Mouse (Mus musculus) midbrain, embryonic 10.5 days (tissue): Measurements from ENCODE around the gene Clic6. TPM values are rescaled to one million over a fixed set of nuclear protein-coding genes. Genes with fewer than 3 reads are reported as not detected.
A peak's percentile ranks its signal among the peaks of the same experiment; 100 is the strongest.
"Not testable (repeated sequence)": the region's sequence is repeated elsewhere in the genome, so short reads cannot be mapped to it uniquely, and the experiment has no call there.

Source experiments
- DNase-seq: peaks from one replicate; pipeline ENCODE4 v3.0.0-alpha.2; 2017; ENCODE audit warnings: low spot score
- H3K27ac ChIP-seq: fragments of 300-500 bp; sonication (generic); replicated peaks from 2 replicates; pipeline ENCODE4 v1.5.1; 2016; ENCODE audit warnings: mild to moderate bottlenecking
- H3K27me3 ChIP-seq: fragments of 300-500 bp; sonication (generic); 2 replicates; pipeline ENCODE4 v1.6.1; 2016; ENCODE audit warnings: low read depth, mild to moderate bottlenecking; ENCODE audit not compliant: poor library complexity, severe bottlenecking
- H3K36me3 ChIP-seq: fragments of 300-500 bp; sonication (generic); 2 replicates; pipeline ENCODE4 v1.6.1; 2016; ENCODE audit warnings: mild to moderate bottlenecking, moderate library complexity
- H3K4me1 ChIP-seq: fragments of 300-500 bp; sonication (generic); 2 replicates; pipeline ENCODE4 v1.6.1; 2016
- H3K4me3 ChIP-seq: fragments of 300-500 bp; sonication (generic); 2 replicates; pipeline ENCODE4 v1.5.1; 2016; ENCODE audit warnings: mild to moderate bottlenecking, moderate library complexity
- H3K9me3 ChIP-seq: fragments of 300-500 bp; sonication (generic); replicated peaks from 2 replicates; pipeline ENCODE4 v1.6.1; 2016; ENCODE audit warnings: mild to moderate bottlenecking
- WGBS: fragments of 180-500 bp; shearing (Covaris S2); methylation state at CpG from one replicate; pipeline ENCODE4 v1.1.7; 2016; 5-methylcytosine and 5-hydroxymethylcytosine counted together
- polyA plus RNA-seq: library from polyadenylated mRNA; unstranded; fragments of >200 nt; fragmentation: Nextera tagmentation; extraction: Ambion mirVana; gene quantifications from 2 replicates; pipeline ENCODE4 v1.2.1, GENCODE M21; 2016

Gene Clic6
- polyA plus RNA-seq, 1 experiment from 2014 or later, result 2.1 TPM

- DNase-seq, result no peak
- 0 out of 2 replicates have a peak, but pooled peaks cover 12% of the 10 kb centered on the region for H3K4me1 ChIP-seq
- no peak overlapping the region for H3K4me3 ChIP-seq
- H3K36me3 ChIP-seq, result no peaks in the 10 kb centered on the region
- 0 out of 2 replicates have a peak, but pooled peaks cover 4% of the 10 kb centered on the region for H3K27me3 ChIP-seq
- WGBS, result 78% methylated on average over 13 of the region's 13 CpGs
- no peaks in the 10 kb centered on the region for H3K9me3 ChIP-seq
- no peak overlapping the region for H3K27ac ChIP-seq
Observed at GRCm38 (mm10) chr16:92510835-92511772, 25.6 kb downstream of the Clic6 start.

GRCm38 (mm10) chr16:92511773-92512391, 26.3 kb downstream of the Clic6 start:
- peak; percentile 23 for DNase-seq
- H3K27ac ChIP-seq, result no peak overlapping the region

GRCm38 (mm10) chr16:92514896-92515295, 29.4 kb downstream of the Clic6 start:
- not testable (repeated sequence) for H3K36me3 ChIP-seq, DNase-seq, H3K27me3 ChIP-seq, H3K4me3 ChIP-seq, H3K27ac ChIP-seq, H3K9me3 ChIP-seq
- 0 out of 2 replicates have a peak, but pooled peaks cover 14% of the 10 kb centered on the region for H3K4me1 ChIP-seq
- 72% methylated on average over 9 of the region's 9 CpGs for WGBS

More at GRCm38 (mm10) chr16:92511773-92512391, 26.3 kb downstream of the Clic6 start:
- H3K4me3 ChIP-seq, result no peak overlapping the region
- H3K36me3 ChIP-seq, result no peaks in the 10 kb centered on the region
- H3K9me3 ChIP-seq, result no peaks in the 10 kb centered on the region
- 0 out of 2 replicates have a peak, but pooled peaks cover 4% of the 10 kb centered on the region for H3K27me3 ChIP-seq
- 63% methylated on average over 5 of the region's 5 CpGs for WGBS
- H3K4me1 ChIP-seq, result 0 out of 2 replicates have a peak, but pooled peaks cover 12% of the 10 kb centered on the region

- no peak overlapping the region for H3K4me3 ChIP-seq
- no peak overlapping the region for H3K27ac ChIP-seq
- H3K4me1 ChIP-seq, result peaks cover 15% of the 10 kb centered on the region
- WGBS, result 87% methylated on average over 9 of the region's 9 CpGs
- DNase-seq, result no peak
- H3K27me3 ChIP-seq, result 0 out of 2 replicates have a peak, but pooled peaks cover 4% of the 10 kb centered on the region
- no peaks in the 10 kb centered on the region for H3K9me3 ChIP-seq
- no peaks in the 10 kb centered on the region for H3K36me3 ChIP-seq
Observed at GRCm38 (mm10) chr16:92516139-92516538, 30.6 kb downstream of the Clic6 start.

- Histone ChIP-seq H3K4me1 (peaks cover 8% of the 10 kb centered on the region), H3K9me3 (no peaks in the 10 kb centered on the region), H3K27ac (no peak overlapping the region), H3K36me3 (no peaks in the 10 kb centered on the region), H3K4me3 (no peak overlapping the region), H3K27me3 (no peaks in the 10 kb centered on the region)
- no peak for DNase-seq
- 78% methylated on average over 4 of the region's 4 CpGs for WGBS
Observed at GRCm38 (mm10) chr16:92518718-92519117, 33.2 kb downstream of the Clic6 start.

- peak; percentile 49 for DNase-seq
- Histone ChIP-seq H3K9me3 (no peaks in the 10 kb centered on the region), H3K36me3 (no peaks in the 10 kb centered on the region), H3K27ac (no peak overlapping the region), H3K27me3 (no peaks in the 10 kb centered on the region), H3K4me1 (peaks cover 17% of the 10 kb centered on the region), H3K4me3 (no peak overlapping the region)
- WGBS, result 58% methylated on average over 13 of the region's 13 CpGs
Observed at GRCm38 (mm10) chr16:92519820-92520492, 34.4 kb downstream of the Clic6 start.

- DNase-seq, result no peak
- Histone ChIP-seq H3K36me3 (no peaks in the 10 kb centered on the region), H3K4me1 (peaks cover 17% of the 10 kb centered on the region), H3K9me3 (no peaks in the 10 kb centered on the region), H3K27ac (no peak overlapping the region), H3K4me3 (no peak overlapping the region), H3K27me3 (no peaks in the 10 kb centered on the region)
- 84% methylated on average over 8 of the region's 8 CpGs for WGBS
Observed at GRCm38 (mm10) chr16:92523351-92523750, 37.8 kb downstream of the Clic6 start.

- 85% methylated on average over 8 of the region's 8 CpGs for WGBS
- no peaks in the 10 kb centered on the region for H3K27me3 ChIP-seq
- peaks cover 7% of the 10 kb centered on the region for H3K9me3 ChIP-seq
- no peak overlapping the region for H3K4me3 ChIP-seq
- no peaks in the 10 kb centered on the region for H3K36me3 ChIP-seq
- peaks cover 14% of the 10 kb centered on the region for H3K4me1 ChIP-seq
- no peak for DNase-seq
- H3K27ac ChIP-seq, result no peak overlapping the region
Observed at GRCm38 (mm10) chr16:92524651-92525050, 39.1 kb downstream of the Clic6 start.

GRCm38 (mm10) chr16:92525919-92526318, 40.4 kb downstream of the Clic6 start:
- Histone ChIP-seq H3K27ac (no peak overlapping the region), H3K9me3 (peaks cover 7% of the 10 kb centered on the region), H3K27me3 (no peaks in the 10 kb centered on the region), H3K36me3 (no peaks in the 10 kb centered on the region), H3K4me3 (no peak overlapping the region), H3K4me1 (peaks cover 13% of the 10 kb centered on the region)
- WGBS, result 91% methylated on average over 10 of the region's 10 CpGs
- DNase-seq, result no peak

GRCm38 (mm10) chr16:92535258-92535657, 49.7 kb downstream of the Clic6 start:
- no peaks in the 10 kb centered on the region for H3K27me3 ChIP-seq

GRCm38 (mm10) chr16:92538356-92538755, 52.8 kb downstream of the Clic6 start:
- no peak overlapping the region for H3K4me3 ChIP-seq
- no peaks in the 10 kb centered on the region for H3K4me1 ChIP-seq
- H3K27me3 ChIP-seq, result no peaks in the 10 kb centered on the region
- H3K9me3 ChIP-seq, result no peaks in the 10 kb centered on the region
- no peak overlapping the region for H3K27ac ChIP-seq
- H3K36me3 ChIP-seq, result no peaks in the 10 kb centered on the region
- WGBS, result 80% methylated on average over 6 of the region's 6 CpGs
- DNase-seq, result no peak

More at GRCm38 (mm10) chr16:92535258-92535657, 49.7 kb downstream of the Clic6 start:
- WGBS, result 88% methylated on average over 2 of the region's 2 CpGs
- Histone ChIP-seq H3K9me3 (no peaks in the 10 kb centered on the region), H3K4me3 (no peak overlapping the region), H3K4me1 (no peaks in the 10 kb centered on the region), H3K27ac (no peak overlapping the region), H3K36me3 (no peaks in the 10 kb centered on the region)
- no peak for DNase-seq

- Histone ChIP-seq H3K27ac (no peak overlapping the region), H3K27me3 (no peaks in the 10 kb centered on the region), H3K4me1 (no peaks in the 10 kb centered on the region), H3K36me3 (no peaks in the 10 kb centered on the region), H3K4me3 (no peak overlapping the region), H3K9me3 (no peaks in the 10 kb centered on the region)
- WGBS, result 54% methylated on average over 1 of the region's 1 CpGs
- no peak for DNase-seq
Observed at GRCm38 (mm10) chr16:92544264-92544663, 58.7 kb downstream of the Clic6 start.
